ENCODE assay signal across 8 mouse cellular contexts in genomic region chr14:105896791-105897568, GRCm38 (mm10). TPM values are rescaled to one million over a fixed set of nuclear protein-coding genes. Genes with fewer than 3 reads are reported as not detected.
DNase-seq lines count a peak whose midpoint lies in the region; ATAC-seq and TF ChIP-seq lines count a peak whose summit lies in the region.

Gene Spry2, minus strand, starts transcription at chr14:105896819.

- H3K4me1 ChIP-seq in G1E (ENCODE audit: insufficient read depth, low read depth, low read length): no peaks in the 10 kb centered on the region; the same call in 1 of the 2 replicates
- peaks cover 18% of the 10 kb centered on the region for H3K4me1 ChIP-seq in lung, embryonic 16.5 days (replicated peaks; ENCODE audit: control insufficient read depth, insufficient read depth, low read length)

- peaks cover 62% of the 10 kb centered on the region for H3K9me3 ChIP-seq in G1E (replicated peaks)
- H3K9me3 ChIP-seq in lung, embryonic 16.5 days (ENCODE audit: control insufficient read depth, low read length): no peaks in the 10 kb centered on the region

- peak within 1 kb of the TSS; percentile 92 for H3K9ac ChIP-seq in lung, embryonic 16.5 days (ENCODE audit: low read length)

- peak within 1 kb of the TSS; percentile 100 for H3K27ac ChIP-seq in lung, embryonic 16.5 days (ENCODE audit: low read length)

- H3K4me3 ChIP-seq in G1E (ENCODE audit: low read depth, low read length): peak within 1 kb of the TSS; percentile 14; the same call in 1 of the 2 replicates
- H3K4me3 ChIP-seq in lung, embryonic 16.5 days (ENCODE audit: low read length): peak within 1 kb of the TSS; percentile 92

- WGBS in lung, embryonic 16.5 days: 0% methylated on average over 47 of the region's 89 CpGs

- no peak for DNase-seq in G1E (ENCODE audit: low spot score)
- DNase-seq in cerebellum, adult 18-20 months: peak; percentile 77 to 86
- peak; percentile 95 for DNase-seq in layer of hippocampus, adult 9-11 months
- DNase-seq in ovary, postnatal 10 days (ENCODE audit: low spot score): peak; percentile 75
- peak; percentile 82 for DNase-seq in thymus, postnatal 14 days

- H3K4me2 ChIP-seq in lung, embryonic 16.5 days (ENCODE audit: low read depth, low read length): peak within 1 kb of the TSS; percentile 72

- H3K36me3 ChIP-seq in G1E (replicated peaks): no peaks in the 10 kb centered on the region
- peaks cover 7% of the 10 kb centered on the region; the same call in 1 of the 2 replicates for H3K36me3 ChIP-seq in lung, embryonic 16.5 days (ENCODE audit: control insufficient read depth, insufficient read depth, low read length)

- no peak for ATAC-seq in G1E (ENCODE audit: extremely low read depth, insufficient number of reproducible peaks, low FRiP score, poor library complexity, severe bottlenecking)
- peak; percentile 60 for ATAC-seq in frontal cortex, adult (ENCODE audit: low TSS enrichment)
- peak; percentile 70 to 75 for ATAC-seq in hematopoietic stem cell, adult 5-6 weeks (replicated peaks in 1 of 2; ENCODE audit: insufficient read depth in 1 of 2, low FRiP score in 2 of 2, low TSS enrichment in 1 of 2, low read depth in 1 of 2, poor library complexity in 2 of 2, severe bottlenecking in 2 of 2)
- peak; percentile 96 for ATAC-seq in lung, embryonic 16.5 days (ENCODE audit: low read depth)

- no peak for TF ChIP-seq CTCF in G1E (IDR thresholded peaks at IDR 0.05; ENCODE audit: low read depth, low read length)

- H3K27me3 ChIP-seq in G1E (ENCODE audit: insufficient read depth, low read length): no peaks in the 10 kb centered on the region; the same call in 1 of the 2 replicates
- no peaks in the 10 kb centered on the region for H3K27me3 ChIP-seq in lung, embryonic 16.5 days (ENCODE audit: control insufficient read depth, insufficient read depth, low read depth, low read length)

RNA-seq across cellular contexts. Expression of gene Spry2, which starts in this region (rescaled TPM):
- total RNA-seq in G1E (2014; fragmentation: Nextera tagmentation) (not detected in 2 replicates), G1E (2017) (0.06 and 0.11 TPM in 2 replicates)
- not detected in 2 replicates for polyA plus RNA-seq in G1E (2012)
- total RNA-seq in hematopoietic stem cell, adult 5-6 weeks (2017): 12.3 and 19.4 TPM in 2 replicates
- 52.1 and 61.7 TPM in 2 replicates for polyA plus RNA-seq in lung, embryonic 16.5 days (2015; fragmentation: Nextera tagmentation; extraction: Ambion mirVana)

Comparison
In these comparisons a context has a peak if more than half of its experiments do, and no peak if none do; other contexts are left out.
1. RNA of gene Spry2 (total RNA-seq): 12.3 to 19.4 TPM in hematopoietic stem cell, adult 5-6 weeks; 0.06 to 0.11 TPM in G1E; every median in the first group is over 10 times any median in the second.
2. RNA of gene Spry2 (polyA plus RNA-seq): 52.1 to 61.7 TPM in lung, embryonic 16.5 days; not detected in G1E; every median in the first group is over 10 times any median in the second.